9 mouse cellular contexts compared by ENCODE assay signal in the genomic region with DNA sequence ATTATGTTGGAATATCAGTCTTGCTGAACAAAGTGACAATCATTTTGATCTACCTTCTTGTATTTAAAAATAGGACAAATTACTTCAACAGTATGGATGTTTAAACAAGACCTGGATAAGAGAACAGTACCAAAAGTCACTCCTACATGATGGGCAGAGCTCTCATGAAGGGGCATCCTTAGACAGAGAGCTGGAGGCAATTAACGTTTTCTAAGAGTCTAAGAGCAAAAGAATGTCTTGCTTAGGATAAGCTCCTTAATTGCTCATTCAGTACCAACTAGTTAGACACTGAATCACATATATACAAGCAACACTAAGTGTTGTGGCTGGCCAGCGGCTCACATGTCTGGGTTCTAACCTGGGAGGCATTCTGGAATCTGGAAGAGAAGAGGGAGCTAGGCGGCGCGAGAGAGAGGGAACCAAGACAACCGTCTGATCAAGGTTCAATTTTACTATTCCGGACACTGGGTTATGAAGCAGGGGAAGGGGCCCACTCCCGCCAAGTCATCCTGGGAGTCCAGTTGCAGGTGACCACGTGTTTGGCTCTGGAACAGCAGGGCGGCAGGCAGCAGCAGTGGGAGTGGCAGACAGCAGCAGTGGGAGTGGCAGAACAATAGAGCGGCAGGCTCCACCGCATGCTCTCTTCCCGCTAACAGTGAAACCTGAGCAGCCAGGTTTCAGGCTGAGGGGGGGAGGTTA. TPM values are rescaled to one million over a fixed set of nuclear protein-coding genes. Genes with fewer than 3 reads are reported as not detected.
DNase-seq lines count a peak whose midpoint lies in the region; ATAC-seq lines count a peak whose summit lies in the region.
"Had no signal": no experiment of that assay in that cellular context is flagged by ENCODE, and none has a peak within 500 bp of the region (broad histone marks: within the 10 kb centered on the region; RNA-seq: fewer than 3 reads in every experiment).

No protein-coding gene starts in this region.

- H3K4me3 ChIP-seq in limb, embryonic 11.5 days (ENCODE audit: low read depth, low read length), result no peak overlapping the region
- H3K4me3 ChIP-seq in midbrain, embryonic 11.5 days (ENCODE audit: low read depth, low read length), result peak overlapping the region; percentile 14

- peak overlapping the region; percentile 34 for H3K9ac ChIP-seq in limb, embryonic 11.5 days (ENCODE audit: low read length)
- peak overlapping the region; percentile 44; the same call in 1 of the 2 replicates for H3K9ac ChIP-seq in midbrain, embryonic 11.5 days (ENCODE audit: low read length)

- H3K4me1 ChIP-seq in limb, embryonic 11.5 days (ENCODE audit: control insufficient read depth, insufficient read depth, low read length), result no peaks in the 10 kb centered on the region
- no peaks in the 10 kb centered on the region for H3K4me1 ChIP-seq in midbrain, embryonic 11.5 days (ENCODE audit: control insufficient read depth, insufficient read depth, low read length)

- H3K27ac ChIP-seq in limb, embryonic 11.5 days (replicated peaks; ENCODE audit: low read depth, low read length), result no peak overlapping the region
- H3K27ac ChIP-seq in midbrain, embryonic 11.5 days (ENCODE audit: low read depth, low read length), result no peak overlapping the region

- WGBS in limb, embryonic 11.5 days, result 3% methylated on average over 13 of the region's 13 CpGs
- WGBS in midbrain, embryonic 11.5 days, result 5% methylated on average over 13 of the region's 13 CpGs

- no peaks in the 10 kb centered on the region for H3K36me3 ChIP-seq in limb, embryonic 11.5 days (ENCODE audit: control insufficient read depth, insufficient read depth, low read length)
- H3K36me3 ChIP-seq in midbrain, embryonic 11.5 days (ENCODE audit: control insufficient read depth, insufficient read depth, low read length), result no peaks in the 10 kb centered on the region

- H3K27me3 ChIP-seq in limb, embryonic 11.5 days (ENCODE audit: control insufficient read depth, insufficient read depth, low read length), result no peaks in the 10 kb centered on the region
- H3K27me3 ChIP-seq in midbrain, embryonic 11.5 days (ENCODE audit: control insufficient read depth, insufficient read depth, low read length), result no peaks in the 10 kb centered on the region

- peak overlapping the region; percentile 39 for H3K4me2 ChIP-seq in limb, embryonic 11.5 days (ENCODE audit: low read depth, severe bottlenecking)
- peak overlapping the region; percentile 46 for H3K4me2 ChIP-seq in midbrain, embryonic 11.5 days

- peak; percentile 88 to 89 for ATAC-seq in hematopoietic stem cell, adult 5-6 weeks (replicated peaks in 1 of 2; ENCODE audit: insufficient read depth in 1 of 2, low FRiP score in 2 of 2, low TSS enrichment in 1 of 2, low read depth in 1 of 2, poor library complexity in 2 of 2, severe bottlenecking in 2 of 2)
- ATAC-seq in limb, embryonic 11.5 days (ENCODE audit: insufficient number of reproducible peaks, low FRiP score, low TSS enrichment, low read depth), result peak; percentile 96
- ATAC-seq in midbrain, embryonic 11.5 days (ENCODE audit: low FRiP score), result peak; percentile 95

- DNase-seq in cerebellum, postnatal 4 days (ENCODE audit: low spot score in 2 of 2), result peak; percentile 14 to 22
- DNase-seq in cerebellum, adult 8-10 months, result no peak
- peak; percentile 11 to 18 for DNase-seq in adrenal gland, postnatal 36 days
- DNase-seq in limb, embryonic 11.5 days (ENCODE audit: low spot score), result peak; percentile 85
- peak; percentile 92 for DNase-seq in midbrain, embryonic 11.5 days (ENCODE audit: low spot score, missing footprints)
- DNase-seq in spleen, postnatal 10 days (ENCODE audit: low spot score in 2 of 2), result no peak
- no peak for DNase-seq in layer of hippocampus, adult 9-11 months

- no peaks in the 10 kb centered on the region for H3K9me3 ChIP-seq in limb, embryonic 11.5 days (ENCODE audit: control insufficient read depth, low read length)
- no peaks in the 10 kb centered on the region for H3K9me3 ChIP-seq in midbrain, embryonic 11.5 days (ENCODE audit: control insufficient read depth, low read length)

RNA-seq across cellular contexts. Expression of gene Akr1c19, which starts 16.5 kb away (rescaled TPM):
- under 1 TPM; 0.23 to 0.76 TPM for total RNA-seq in adrenal gland, postnatal 36 days (2021)
- 0.05 and 5.6 TPM in 2 replicates for total RNA-seq in hematopoietic stem cell, adult 5-6 weeks (2017)
- 0.27 and 0.28 TPM in 2 replicates for polyA plus RNA-seq in limb, embryonic 11.5 days (2014; fragmentation: Nextera tagmentation; extraction: Ambion mirVana)
- 0.31 and 0.39 TPM in 2 replicates for polyA plus RNA-seq in midbrain, embryonic 11.5 days (2014; fragmentation: Nextera tagmentation; extraction: Ambion mirVana)
- polyA plus RNA-seq: C2C12 had no signal

RNA-seq across cellular contexts. Expression of gene Akr1c12, which starts 34.2 kb away (rescaled TPM):
- total RNA-seq in adrenal gland, postnatal 36 days (2021), result under 1 TPM; 0.26 to 0.59 TPM
- 8.8 and 16.6 TPM in 2 replicates for total RNA-seq in hematopoietic stem cell, adult 5-6 weeks (2017)
- polyA plus RNA-seq in limb, embryonic 11.5 days (2014; fragmentation: Nextera tagmentation; extraction: Ambion mirVana), result 0.29 TPM in 1 of 2 replicates, not detected in the other
- 0.29 and 0.49 TPM in 2 replicates for polyA plus RNA-seq in midbrain, embryonic 11.5 days (2014; fragmentation: Nextera tagmentation; extraction: Ambion mirVana)

RNA-seq across cellular contexts. Expression of gene Akr1c13, which starts 54.1 kb away (rescaled TPM):
- 10 to 100 TPM in 1 of 2 experiments, 1 to 10 TPM in 1; 8.8 to 40.6 TPM for total RNA-seq in adrenal gland, postnatal 36 days (2021)
- 102 and 119 TPM in 2 replicates for total RNA-seq in hematopoietic stem cell, adult 5-6 weeks (2017)
- polyA plus RNA-seq in limb, embryonic 11.5 days (2014; fragmentation: Nextera tagmentation; extraction: Ambion mirVana), result 0.65 and 1.2 TPM in 2 replicates
- polyA plus RNA-seq in midbrain, embryonic 11.5 days (2014; fragmentation: Nextera tagmentation; extraction: Ambion mirVana), result 0.33 TPM in 2 replicates

Comparison
In these comparisons a context has a peak if more than half of its experiments do, and no peak if none do; other contexts are left out.
1. DNase-seq: peak in cerebellum, postnatal 4 days (2 of 2), adrenal gland, postnatal 36 days (2 of 2), limb, embryonic 11.5 days (single experiment) and midbrain, embryonic 11.5 days (single experiment); none in cerebellum, adult 8-10 months (single experiment), spleen, postnatal 10 days (0 of 2) and layer of hippocampus, adult 9-11 months (single experiment).
2. Peak in every context shown above with its lines, with median percentiles within 50 percentile points of each other: ATAC-seq.